Mouse (Mus musculus): ENCODE measurements around the gene Macrod1.

DNA sequence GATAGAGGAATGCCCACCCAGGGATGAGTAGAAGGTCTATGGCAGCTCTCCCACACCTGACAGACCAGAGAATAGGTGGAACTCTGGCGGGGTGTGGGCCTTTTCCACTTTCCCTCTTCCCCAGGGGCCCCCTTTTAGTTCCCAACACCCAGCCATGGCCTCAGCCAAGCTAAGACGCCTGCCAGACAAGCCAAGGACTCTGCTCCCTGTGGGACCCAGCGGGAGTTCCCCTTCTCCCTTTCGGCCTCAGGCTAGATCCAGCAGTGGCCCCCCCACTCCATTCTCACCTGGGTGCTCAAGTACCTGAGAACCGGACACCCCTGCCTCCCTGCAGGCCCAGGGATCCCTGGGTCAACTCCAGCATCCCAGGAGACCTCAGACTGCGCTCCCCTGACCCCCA lies 165.6 kb downstream of the Macrod1 start:
- no peak for TF ChIP-seq POLR2AphosphoS5 (IDR thresholded peaks at IDR 0.05; ENCODE audit: insufficient replicate concordance, low read depth, low read length)
- TF ChIP-seq CTCF (IDR thresholded peaks at IDR 0.05; ENCODE audit: low read depth, low read length): no peak
- TF ChIP-seq GATA2 (IDR thresholded peaks at IDR 0.05; ENCODE audit: borderline replicate concordance, low read depth, low read length): no peak
